Mouse (Mus musculus) testis, adult 2 months (tissue): ENCODE measurements around the gene Plpp7. TPM values are rescaled to one million over a fixed set of nuclear protein-coding genes. Genes with fewer than 3 reads are reported as not detected.

Experiments used
- H3K27ac ChIP-seq: fragments of 200-500 bp; 2 replicates; pipeline ENCODE4 v1.5.1; 2012; ENCODE audit warnings: low read depth, low read length; ENCODE audit not compliant: control insufficient read depth, insufficient read depth
- H3K27me3 ChIP-seq: fragments of 200-500 bp; 2 replicates; pipeline ENCODE4 v1.6.1; 2012; ENCODE audit warnings: mild to moderate bottlenecking, low read length, moderate library complexity; ENCODE audit not compliant: control insufficient read depth, insufficient read depth
- H3K36me3 ChIP-seq: fragments of 200-500 bp; 2 replicates; pipeline ENCODE4 v1.6.1; 2012; ENCODE audit warnings: mild to moderate bottlenecking, low read length; ENCODE audit not compliant: control insufficient read depth, insufficient read depth
- H3K4me1 ChIP-seq: fragments of 200-500 bp; 2 replicates; pipeline ENCODE4 v1.6.1; 2012; ENCODE audit warnings: low read length; ENCODE audit not compliant: control insufficient read depth, insufficient read depth
- H3K4me3 ChIP-seq: fragments of 200-500 bp; 2 replicates; pipeline ENCODE4 v1.5.1; 2012; ENCODE audit warnings: low read depth, mild to moderate bottlenecking, low read length, moderate library complexity, mixed read lengths; ENCODE audit not compliant: control insufficient read depth
- CTCF ChIP-seq: fragments of 200-500 bp; IDR thresholded peaks from 2 replicates; pipeline ENCODE4 v1.5.1; 2012; ENCODE audit warnings: low read depth, mild to moderate bottlenecking, inconsistent platforms, low read length, moderate library complexity; ENCODE audit not compliant: control insufficient read depth, insufficient read depth, insufficient replicate concordance
- POLR2A ChIP-seq: fragments of 200-500 bp; IDR thresholded peaks from 2 replicates; pipeline ENCODE4 v1.6.1; 2012; ENCODE audit warnings: low read depth, mild to moderate bottlenecking, inconsistent platforms, low read length, moderate library complexity; ENCODE audit not compliant: control insufficient read depth
- polyA plus RNA-seq: library from polyadenylated mRNA; depleted of rRNA; stranded (reverse); fragments of >200 nt; gene quantifications from 2 replicates; pipeline ENCODE4 v1.2.3, GENCODE M21; 2012; rRNA removed

Plpp7 gene
- polyA plus RNA-seq, 1 experiment: 4.7 TPM

GRCm38 (mm10) chr2:32154998-32155541 lies 59.7 kb downstream of the Plpp7 start:
- Histone ChIP-seq H3K27ac (no peak overlapping the region), H3K36me3 (no peaks in the 10 kb centered on the region), H3K4me1 (peaks cover 5% of the 10 kb centered on the region; the same call in 1 of the 2 replicates), H3K4me3 (no peak overlapping the region), H3K27me3 (no peaks in the 10 kb centered on the region)
- TF ChIP-seq CTCF (no peak), POLR2A (no peak)

- Histone ChIP-seq H3K36me3 (no peaks in the 10 kb centered on the region), H3K27me3 (no peaks in the 10 kb centered on the region), H3K4me1 (peaks cover 2% of the 10 kb centered on the region; the same call in 1 of the 2 replicates), H3K4me3 (no peak overlapping the region), H3K27ac (no peak overlapping the region)
- TF ChIP-seq CTCF: no peak
- TF ChIP-seq POLR2A: no peak
These were observed 60.3 kb downstream of the Plpp7 start for GRCm38 (mm10) chr2:32155614-32156013.

GRCm38 (mm10) chr2:32156645-32157044 lies 61.3 kb downstream of the Plpp7 start:
- H3K4me3 ChIP-seq: no peak overlapping the region
- H3K36me3 ChIP-seq: no peaks in the 10 kb centered on the region
- TF ChIP-seq POLR2A: no peak
- H3K27me3 ChIP-seq: no peaks in the 10 kb centered on the region
- peaks cover 2% of the 10 kb centered on the region; the same call in 1 of the 2 replicates for H3K4me1 ChIP-seq
- H3K27ac ChIP-seq: no peak overlapping the region

- Histone ChIP-seq H3K36me3 (no peaks in the 10 kb centered on the region), H3K4me3 (no peak overlapping the region), H3K4me1 (peaks cover 2% of the 10 kb centered on the region; the same call in 1 of the 2 replicates), H3K27ac (no peak overlapping the region), H3K27me3 (no peaks in the 10 kb centered on the region)
- TF ChIP-seq POLR2A (no peak), CTCF (no peak)
These were observed 62.0 kb downstream of the Plpp7 start for GRCm38 (mm10) chr2:32157328-32157727.

DNA sequence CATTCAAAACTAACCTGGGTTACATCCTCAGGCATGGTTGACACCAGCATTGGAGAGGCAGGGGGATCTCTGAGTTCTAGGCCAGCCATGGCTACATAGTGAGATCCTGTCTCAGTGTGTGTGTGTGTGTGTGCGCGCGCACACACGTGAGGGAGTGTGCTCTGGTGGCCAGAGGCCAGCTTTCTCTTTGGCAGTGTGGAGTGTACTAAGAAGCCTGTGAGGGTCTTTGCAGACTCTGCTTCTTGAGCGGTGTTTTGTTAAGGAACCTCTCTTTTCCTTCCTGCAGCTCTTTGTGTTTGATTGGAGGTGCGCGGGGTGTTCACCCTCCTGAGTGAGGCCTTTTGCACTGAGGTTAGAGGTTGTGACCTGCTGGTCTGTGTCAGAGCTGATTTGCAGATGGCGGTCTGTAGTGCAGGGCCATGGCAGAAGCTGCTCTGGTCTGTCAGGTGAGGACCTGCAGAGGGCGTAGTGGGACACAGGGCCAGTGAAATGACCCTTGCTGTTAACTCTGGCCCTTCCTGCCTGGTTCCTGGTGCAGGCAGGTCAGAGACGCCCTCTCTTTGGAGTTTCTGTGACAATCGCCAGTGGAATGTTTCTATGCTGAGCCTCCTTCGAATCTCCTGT lies 63.4 kb downstream of the Plpp7 start:
- Histone ChIP-seq H3K27me3 (no peaks in the 10 kb centered on the region), H3K36me3 (no peaks in the 10 kb centered on the region), H3K4me1 (peaks cover 2% of the 10 kb centered on the region; the same call in 1 of the 2 replicates), H3K27ac (no peak overlapping the region), H3K4me3 (no peak overlapping the region)
- TF ChIP-seq POLR2A (no peak), CTCF (no peak)

Other genes with a start within 250 kb of the Plpp7 start
- 0.51 and 0.54 TPM in 2 replicates for gene Fibcd1, start 249.5 kb upstream of the Plpp7 start, polyA plus RNA-seq
- gene Lamc3, start 208.2 kb upstream of the Plpp7 start, polyA plus RNA-seq: 12.3 and 17.2 TPM in 2 replicates
- gene Aif1l, start 145.4 kb upstream of the Plpp7 start, polyA plus RNA-seq: 1.1 and 2.3 TPM in 2 replicates
- gene Nup214, start 121.1 kb upstream of the Plpp7 start, polyA plus RNA-seq: 103 and 115 TPM in 2 replicates
- 276 and 286 TPM in 2 replicates for gene Fam78a, start 10.7 kb upstream of the Plpp7 start, polyA plus RNA-seq
- gene Prrc2b, start 55.6 kb downstream of the Plpp7 start, polyA plus RNA-seq: 5.5 and 5.7 TPM in 2 replicates
- 185 and 204 TPM in 2 replicates for gene Pomt1, start 141.1 kb downstream of the Plpp7 start, polyA plus RNA-seq
- 23.5 and 24.5 TPM in 2 replicates for gene Uck1, start 164.6 kb downstream of the Plpp7 start, polyA plus RNA-seq
- 36.0 and 36.7 TPM in 2 replicates for gene Golga2, start 191.9 kb downstream of the Plpp7 start, polyA plus RNA-seq
- 381 and 421 TPM in 2 replicates for gene Swi5, start 192.5 kb downstream of the Plpp7 start, polyA plus RNA-seq